Comparison of ENCODE assay signal across 23 mouse cellular contexts in genomic region chr2:168119123-168119522, GRCm38 (mm10). TPM values are rescaled to one million over a fixed set of nuclear protein-coding genes. Genes with fewer than 3 reads are reported as not detected.
DNase-seq lines count a peak whose midpoint lies in the region; ATAC-seq and TF ChIP-seq lines count a peak whose summit lies in the region.
"Had no signal": no experiment of that assay in that cellular context is flagged by ENCODE, and none has a peak within 500 bp of the region (broad histone marks: within the 10 kb centered on the region; RNA-seq: fewer than 3 reads in every experiment).

No protein-coding gene starts in this region.

- no peak for TF ChIP-seq RAD21 in CH12.LX (IDR thresholded peaks at IDR 0.05; ENCODE audit: low read depth, low read length)

- TF ChIP-seq POLR2A in CH12.LX (IDR thresholded peaks at IDR 0.05; ENCODE audit: low read depth, low read length) = no peak

- H3K4me2 ChIP-seq in CH12.LX (ENCODE audit: insufficient read depth, low read depth, poor library complexity, severe bottlenecking) = peak overlapping the region; percentile 71
- H3K4me2 ChIP-seq: heart, embryonic 11.5 days; hindbrain, embryonic 13.5 days; midbrain, embryonic 12.5 days; neural tube, embryonic 15.5 days had no signal

- no peaks in the 10 kb centered on the region for H3K27me3 ChIP-seq in CH12.LX (replicated peaks)

- in situ Hi-C loops in CH12.LX (cut with MboI; ENCODE audit: low pct_ligation_motif_present, low pct_unique_long_range_greater_than_20kb, low sequenced_read_pairs) = loop anchor here (10.0 kb wide), 1 partner anchor 326 kb away; no protein-coding TSS in a partner anchor

- H3K9me3 ChIP-seq in CH12.LX (replicated peaks; ENCODE audit: low read length) = peaks cover 16% of the 10 kb centered on the region
- H3K9me3 ChIP-seq: hindbrain, embryonic 13.5 days; midbrain, embryonic 12.5 days; neural tube, embryonic 15.5 days had no signal

- H3K27ac ChIP-seq in CH12.LX (ENCODE audit: insufficient read depth, low read depth) = no peak overlapping the region
- H3K27ac ChIP-seq: hindbrain, embryonic 13.5 days; left cerebral cortex, adult 2 months; midbrain, embryonic 12.5 days; neural tube, embryonic 15.5 days had no signal

- no peak for TF ChIP-seq CTCF in CH12.LX (conservative IDR thresholded peaks at IDR 0.05 in 1 of 2, IDR thresholded peaks at IDR 0.05 in 1 of 2; ENCODE audit: low read depth in 2 of 2, low read length in 2 of 2)

- no peak overlapping the region for H3K4me3 ChIP-seq in CH12.LX (replicated peaks in 1 of 3; ENCODE audit: low read depth in 2 of 3, low read length in 2 of 3, poor library complexity in 1 of 3)
- H3K4me3 ChIP-seq: hindbrain, embryonic 13.5 days; left cerebral cortex, adult 2 months; midbrain, embryonic 12.5 days; myocyte; neural tube, embryonic 15.5 days had no signal

- peaks cover 4 to 5% of the 10 kb centered on the region in 2 experiments; a peak in 3 of 4 replicates for H3K4me1 ChIP-seq in CH12.LX (ENCODE audit: control insufficient read depth in 1 of 2, insufficient read depth in 2 of 2)

- dilution Hi-C loops in CH12.LX (cut with MboI; ENCODE audit: extremely low pct_ligation_motif_present, extremely low pct_unique_long_range_greater_than_20kb, low sequenced_read_pairs) = no loop called here

- peak; percentile 25; the same call in 1 of the 2 replicates for TF ChIP-seq EP300 in CH12.LX (IDR thresholded peaks at IDR 0.05; ENCODE audit: low read length)

- no peaks in the 10 kb centered on the region for H3K36me3 ChIP-seq in CH12.LX (replicated peaks in 1 of 2; ENCODE audit: control insufficient read depth in 1 of 2, insufficient read depth in 1 of 2, low read length in 1 of 2)
- H3K36me3 ChIP-seq: hindbrain, embryonic 13.5 days; midbrain, embryonic 12.5 days; neural tube, embryonic 15.5 days had no signal

- ATAC-seq in common myeloid progenitor, adult 5-6 weeks (replicated peaks; ENCODE audit: low read depth, poor library complexity, severe bottlenecking) = peak; percentile 63
- no peak for ATAC-seq in cerebellum, adult (ENCODE audit: insufficient number of reproducible peaks, low FRiP score, low TSS enrichment)
- ATAC-seq: forebrain, embryonic 16.5 days; liver, postnatal 0 days had no signal

- DNase-seq in A20 (ENCODE audit: low read depth, low spot score) = peak; percentile 91
- DNase-seq in CH12.LX (ENCODE audit: extremely low read depth) = peak; percentile 46
- DNase-seq in spleen, adult 12 weeks (ENCODE audit: low spot score) = peak; percentile 16
- no peak for DNase-seq in heart, postnatal 4 days
- DNase-seq in right cerebral cortex, postnatal 14 days = no peak
- DNase-seq: adrenal gland, adult 2 months; cerebellum, adult 9-11 months; embryo, embryonic 11 days; heart, postnatal 10 days; kidney, adult 8-10 months; kidney, postnatal 25 days; left cerebral cortex, postnatal 4 days; liver, postnatal 0 days; lung, postnatal 10 days had no signal

- no peak overlapping the region for H3K9ac ChIP-seq in CH12.LX (ENCODE audit: insufficient read depth, low read depth)
- H3K9ac ChIP-seq: hindbrain, embryonic 13.5 days; liver, postnatal 0 days; midbrain, embryonic 12.5 days; neural tube, embryonic 15.5 days had no signal

- no peaks in the 10 kb centered on the region for H3K79me2 ChIP-seq in CH12.LX (replicated peaks; ENCODE audit: control insufficient read depth, extremely low read depth, insufficient read depth, poor library complexity, severe bottlenecking)

TF ChIP-seq in CH12.LX, 34 proteins besides CTCF, POLR2A, EP300 and RAD21:
- TF ChIP-seq BHLHE40 (IDR thresholded peaks at IDR 0.05; ENCODE audit: low read depth, low read length) = peak; percentile 88
- no peak for TF ChIP-seq MAFK (IDR thresholded peaks at IDR 0.05; ENCODE audit: insufficient replicate concordance, low read length)

RNA-seq across cellular contexts. Expression of gene Pard6b, which starts 38.3 kb away (rescaled TPM):
- total RNA-seq in CH12.LX (2012; rRNA removed) (2.1 and 2.8 TPM in 2 replicates), CH12.LX (2014; rRNA removed) (1.2 TPM in 2 replicates)
- polyA plus RNA-seq in CH12.LX (2012; ENCODE audit: insufficient read length, low read depth) = 1.1 and 1.3 TPM in 2 replicates
- total RNA-seq in common myeloid progenitor, adult 5-6 weeks (2017) = 0.41 and 1.2 TPM in 2 replicates
- 1 to 10 TPM; 4.0 to 4.5 TPM for total RNA-seq in heart, postnatal 4 days (2021)

Comparison
In these comparisons a context has a peak if more than half of its experiments do, and no peak if none do; other contexts are left out.
1. DNase-seq: peak in A20 (single experiment), CH12.LX (single experiment) and spleen, adult 12 weeks (single experiment); none in heart, postnatal 4 days (single experiment) and right cerebral cortex, postnatal 14 days (single experiment).